Mouse (Mus musculus): ENCODE measurements around the gene Gm44503. TPM values are rescaled to one million over a fixed set of nuclear protein-coding genes. Genes with fewer than 3 reads are reported as not detected.
A peak's percentile ranks its signal among the peaks of the same experiment; 100 is the strongest.

Gene Gm44503
- polyA plus RNA-seq, 2 experiments from 2014 or later, result 0.27 TPM; not detected in 1

DNA sequence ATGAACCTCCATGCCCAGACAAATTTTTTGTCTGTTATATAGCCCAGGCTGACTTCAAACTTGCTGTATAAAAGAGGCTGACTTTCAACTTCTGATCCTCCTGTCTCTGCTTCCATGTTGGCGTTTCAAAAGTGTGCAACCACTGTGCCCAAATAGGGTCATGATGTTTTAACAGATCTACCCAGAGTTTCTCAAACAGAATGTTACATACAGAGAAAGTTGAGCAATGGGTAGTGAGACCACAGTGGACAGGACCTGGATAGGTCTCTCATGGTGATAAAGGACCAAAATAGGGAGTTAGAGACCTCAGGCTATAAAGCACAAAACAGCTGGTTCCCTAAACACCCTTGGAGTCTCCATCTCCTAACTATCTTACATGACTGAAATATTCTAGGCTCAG lies 71.8 kb downstream of the Gm44503 start:
- ATAC-seq, result no peak

DNA sequence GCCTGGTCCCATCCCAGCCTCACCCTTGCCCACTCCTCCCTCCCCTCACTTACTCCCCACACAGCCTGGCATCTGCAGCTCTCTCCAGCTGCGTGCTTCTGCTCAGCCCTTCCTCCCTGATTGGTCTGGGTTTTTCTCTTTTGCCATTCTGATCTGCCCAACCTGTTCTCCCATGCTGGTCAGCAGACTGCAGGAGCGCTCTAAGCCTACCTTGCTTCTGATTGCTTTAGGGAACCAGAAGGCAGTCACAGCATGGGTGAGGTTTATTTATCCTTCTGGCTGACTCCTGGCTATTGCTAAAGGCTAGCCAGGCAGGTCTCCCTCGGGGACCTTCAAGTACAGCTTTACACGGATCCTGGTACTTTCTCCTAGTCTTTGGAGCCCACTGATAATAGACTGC lies 72.8 kb downstream of the Gm44503 start:
- no peak for ATAC-seq

DNA sequence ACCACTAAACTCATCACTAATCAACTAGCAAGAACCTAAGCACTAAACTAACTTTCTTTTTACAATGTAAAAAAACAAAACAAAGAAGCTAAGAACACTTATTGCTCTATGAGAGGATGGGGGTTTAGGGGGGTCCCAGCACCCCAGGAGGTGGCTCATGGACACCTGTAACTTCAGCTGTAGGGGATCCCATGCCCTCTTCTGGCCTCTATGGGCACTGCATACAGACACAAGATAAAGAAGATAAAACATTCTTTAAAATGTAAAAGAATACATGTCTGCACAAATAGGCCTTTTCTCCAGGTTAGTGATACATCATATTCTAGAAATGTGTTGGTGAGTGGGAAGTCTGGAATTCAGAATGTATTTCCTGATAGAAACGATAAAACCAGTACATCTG lies 74.8 kb downstream of the Gm44503 start:
- ATAC-seq, result no peak

DNA sequence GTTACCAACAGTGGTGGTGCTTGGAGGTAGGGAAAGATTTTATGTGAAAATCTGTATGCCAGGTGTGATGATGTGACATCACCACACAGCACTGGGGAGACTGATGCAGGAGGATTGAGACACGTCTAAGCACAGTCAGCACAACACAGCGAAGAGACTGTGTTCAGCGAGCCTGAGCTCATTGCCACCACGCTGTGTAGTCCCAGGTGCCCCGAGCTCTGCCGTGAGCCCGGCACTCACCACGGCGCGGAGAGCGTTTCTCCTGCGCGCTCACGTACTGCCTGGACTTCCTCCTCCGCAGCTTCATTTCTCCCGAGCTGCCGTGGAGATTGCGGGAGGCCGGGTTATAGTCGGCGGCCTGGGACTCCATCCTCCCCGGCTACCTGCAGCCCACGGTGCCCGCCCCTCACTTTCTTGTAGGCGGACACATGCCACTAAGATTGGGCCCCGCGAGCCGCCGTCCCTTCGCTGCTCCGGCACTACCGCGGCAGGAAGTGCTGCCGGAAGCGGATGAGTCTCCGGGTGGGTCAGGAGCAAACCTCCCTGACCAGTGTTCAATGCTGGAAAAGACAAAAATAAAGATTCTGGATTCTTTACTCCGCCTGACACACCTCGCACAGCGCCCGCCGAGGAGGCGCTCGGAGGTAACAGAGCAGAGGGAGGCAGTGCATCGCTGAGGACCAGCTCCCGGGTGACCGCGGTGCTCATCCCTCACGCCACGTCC lies 80.7 kb downstream of the Gm44503 start:
- peak; percentile 70 for ATAC-seq

DNA sequence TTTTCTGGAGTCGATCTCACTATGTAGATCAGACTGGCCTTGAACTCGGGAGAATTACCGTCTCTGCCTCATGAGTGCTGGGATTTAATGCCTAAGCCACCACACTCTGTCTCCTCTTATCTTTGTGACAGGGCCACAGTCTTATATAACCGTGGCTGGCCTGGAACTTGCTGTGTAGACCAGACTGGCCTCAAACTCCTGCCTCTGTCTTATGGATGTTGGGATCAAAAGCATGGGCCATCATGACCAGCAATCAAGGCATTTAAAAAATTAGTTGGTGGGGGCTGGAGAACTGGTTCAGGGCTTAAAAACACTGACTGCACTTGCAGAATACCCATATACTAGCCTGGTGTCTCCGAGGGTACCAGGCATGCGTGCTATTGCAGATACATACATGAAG lies 81.4 kb downstream of the Gm44503 start, which contains the start of gene Pigb:
Gene Pigb (minus strand): TSS at position 299 of the 400 bp plus-strand sequence.
- ATAC-seq, result no peak

DNA sequence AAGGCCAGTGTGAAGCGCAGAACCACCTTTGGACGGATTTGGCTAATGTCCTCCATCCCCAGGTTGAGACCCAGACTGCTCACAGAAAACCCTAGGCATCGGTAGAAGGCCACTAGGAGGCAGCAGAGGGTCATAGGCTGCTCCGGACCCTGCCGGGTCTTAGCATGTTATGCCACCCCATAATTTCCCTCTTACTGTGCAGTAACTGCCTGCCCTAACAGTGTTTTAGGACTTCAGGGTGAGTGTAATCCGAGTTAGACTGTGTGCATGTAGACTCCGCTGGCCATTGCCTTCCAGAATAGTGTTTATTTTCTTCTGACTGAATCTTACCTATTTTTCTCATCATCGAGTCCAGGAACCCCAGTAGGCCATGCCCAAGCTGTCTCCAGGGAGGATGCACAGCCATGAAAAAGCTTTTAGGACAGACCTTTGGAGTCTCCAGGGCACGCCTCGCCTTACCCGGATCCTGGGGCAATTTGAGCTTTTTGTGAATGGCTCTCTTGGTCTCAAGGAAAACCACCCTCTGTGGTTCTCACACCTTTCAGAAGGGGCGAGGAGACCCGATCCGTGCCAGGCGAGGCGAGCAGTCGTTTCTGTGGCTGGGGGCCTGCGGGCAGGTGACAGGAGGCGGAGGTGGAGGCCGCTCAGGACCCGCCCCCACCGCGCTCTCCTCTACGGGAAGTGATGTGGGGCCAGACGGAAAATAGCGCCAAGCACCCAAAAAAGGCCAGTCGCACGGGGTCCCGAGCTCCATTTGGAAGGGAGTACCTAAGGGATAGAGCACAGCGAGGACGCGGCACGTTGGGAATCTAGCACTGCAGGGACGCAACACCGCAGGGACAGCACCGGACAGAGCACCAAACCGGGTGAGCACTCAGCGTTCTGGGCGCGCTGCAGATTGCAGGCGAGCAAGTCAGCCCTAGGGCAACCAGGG lies 85.8 kb downstream of the Gm44503 start, which contains the start of gene Rab27a:
Gene Rab27a (plus strand): TSS at position 709 of the 934 bp plus-strand sequence.
- ATAC-seq, result peak; percentile 73

DNA sequence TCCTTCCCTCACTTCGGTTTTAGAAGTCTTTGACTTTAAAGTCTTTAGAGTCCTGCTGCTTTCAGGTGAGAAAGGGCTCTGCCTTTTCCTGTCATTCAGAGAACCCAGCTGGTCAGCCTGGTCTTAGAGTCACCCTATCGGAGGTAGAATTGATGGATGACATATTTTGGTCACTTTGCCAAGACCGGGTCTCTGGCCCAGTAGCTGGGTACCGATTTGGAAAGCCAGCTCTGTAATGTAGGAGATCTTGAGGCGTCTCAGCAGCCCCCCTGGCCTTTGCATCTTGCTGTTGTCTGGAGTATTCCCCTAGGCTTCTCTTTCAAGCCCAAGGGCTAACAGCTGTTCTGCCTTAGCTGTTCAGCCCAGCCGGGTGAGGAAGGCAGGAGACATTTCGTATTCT lies 86.6 kb downstream of the Gm44503 start:
- no peak for ATAC-seq

DNA sequence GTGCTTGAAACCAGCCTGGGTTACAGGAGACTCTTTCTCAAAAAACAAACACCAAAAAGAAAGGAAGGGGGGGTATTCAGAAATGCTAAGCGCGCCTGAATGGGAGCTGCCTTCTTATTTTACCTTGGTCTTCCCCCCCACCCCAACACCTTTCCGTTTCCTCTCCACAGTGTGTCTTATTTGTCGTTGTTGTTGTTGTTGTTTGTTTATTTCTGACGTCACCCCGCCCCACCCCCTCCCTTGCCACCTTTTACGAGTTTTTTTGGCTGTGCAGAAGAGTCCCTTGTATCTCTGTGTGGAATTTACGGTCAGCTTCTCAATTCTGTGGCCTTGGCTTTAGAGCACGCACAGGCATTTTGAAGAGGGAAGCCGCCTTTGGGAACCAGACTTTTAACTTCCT lies 87.1 kb downstream of the Gm44503 start:
- peak; percentile 40 for ATAC-seq

DNA sequence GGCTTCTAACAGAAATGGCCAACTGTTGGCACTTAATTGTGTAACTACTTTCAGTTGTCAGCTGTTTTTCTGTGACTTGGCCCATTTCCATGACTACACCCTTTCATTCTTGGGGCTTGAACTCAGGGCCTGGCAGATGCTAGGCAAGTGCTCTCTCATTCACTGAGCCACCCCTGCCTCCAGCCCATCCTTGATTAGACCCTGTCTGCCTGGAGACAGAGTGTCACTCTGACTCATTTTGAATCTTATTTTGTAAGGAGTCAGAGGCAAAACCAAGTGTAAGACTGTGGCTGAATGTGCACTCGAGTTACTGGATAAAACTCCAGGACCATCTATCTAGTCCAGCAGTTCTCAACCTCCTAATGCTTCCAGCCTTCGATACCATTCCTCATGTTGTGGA lies 89.3 kb downstream of the Gm44503 start:
- ATAC-seq, result no peak

DNA sequence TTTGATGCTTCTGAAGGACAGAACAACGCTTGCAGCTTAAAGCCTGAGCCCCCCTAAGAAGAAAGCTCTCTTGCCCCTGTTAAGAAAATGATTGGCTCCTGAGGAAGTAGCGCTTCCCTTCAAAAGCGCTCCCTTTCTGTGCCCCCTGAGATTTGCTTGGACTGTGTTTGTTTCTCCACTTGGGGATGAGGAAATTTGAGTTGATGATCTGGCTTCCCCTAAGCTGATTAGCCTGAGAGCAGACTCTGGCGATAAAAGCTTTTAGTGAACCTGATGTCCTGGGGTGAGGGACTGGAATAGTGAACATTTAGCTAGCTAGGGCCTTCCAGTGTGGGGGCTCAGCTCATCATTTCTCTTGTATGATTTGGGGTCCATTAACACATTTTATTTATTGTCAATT lies 90.3 kb downstream of the Gm44503 start:
- no peak for ATAC-seq

DNA sequence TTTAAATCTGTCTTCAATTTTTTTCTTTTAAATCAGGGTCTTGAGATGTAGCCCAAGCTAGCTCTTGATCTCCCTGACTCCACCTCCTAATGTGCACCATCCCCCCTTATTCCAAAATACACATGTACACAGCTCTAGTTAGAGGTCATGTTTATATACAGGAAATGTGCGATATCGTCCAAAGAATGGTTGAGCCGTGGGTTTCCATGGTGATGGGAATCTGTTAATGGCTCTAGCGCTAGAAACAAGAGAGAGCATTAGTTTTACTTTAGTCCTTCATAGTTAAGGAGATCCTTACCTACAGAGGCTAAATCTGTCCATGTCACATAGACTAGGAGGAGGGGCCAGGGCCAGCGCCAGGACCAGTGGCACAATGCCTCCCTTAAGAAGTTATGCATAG lies 91.2 kb downstream of the Gm44503 start:
- no peak for ATAC-seq

DNA sequence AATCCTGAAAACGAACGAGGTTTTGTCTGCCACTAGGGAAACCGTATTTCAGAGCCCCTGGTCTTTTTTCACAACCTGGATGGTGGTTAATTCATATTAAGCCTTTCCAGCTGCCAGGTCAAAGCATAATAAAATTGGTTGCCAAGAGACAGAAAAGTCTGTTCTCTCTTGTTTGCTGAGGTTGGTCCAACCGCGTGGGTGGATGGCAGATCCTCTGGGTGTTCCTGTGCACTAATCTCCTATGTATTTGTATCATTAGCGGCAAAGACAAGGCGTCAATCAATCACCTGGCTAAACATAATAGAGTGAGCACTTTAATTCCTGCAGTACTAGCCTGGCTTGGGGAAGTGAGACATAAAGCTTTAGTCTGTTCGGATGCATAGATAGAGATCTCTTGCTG lies 92.0 kb downstream of the Gm44503 start:
- ATAC-seq, result no peak

DNA sequence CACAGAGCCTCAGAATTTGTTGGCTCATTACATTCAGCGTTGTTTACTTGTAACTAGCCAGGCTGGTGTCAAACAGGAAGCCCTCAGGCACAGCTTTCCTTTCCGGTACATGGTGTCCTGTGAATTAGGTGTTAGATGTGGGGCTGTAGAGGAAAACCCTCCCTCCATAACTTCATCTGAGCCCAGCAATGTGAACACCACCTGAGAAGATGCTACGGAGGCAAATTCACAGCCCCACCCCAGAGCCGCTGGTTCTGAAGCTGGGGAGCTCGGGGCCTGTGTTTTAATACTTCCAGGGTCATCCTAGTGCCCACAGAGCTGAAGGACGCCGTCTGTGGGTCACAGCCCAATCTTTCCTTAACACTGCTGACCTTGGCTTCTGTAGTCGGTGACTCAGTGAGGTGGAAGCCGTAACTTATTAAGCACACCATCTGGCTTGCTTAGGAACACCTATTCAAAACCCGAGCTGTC lies 96.8 kb downstream of the Gm44503 start:
- peak; percentile 76 for ATAC-seq

DNA sequence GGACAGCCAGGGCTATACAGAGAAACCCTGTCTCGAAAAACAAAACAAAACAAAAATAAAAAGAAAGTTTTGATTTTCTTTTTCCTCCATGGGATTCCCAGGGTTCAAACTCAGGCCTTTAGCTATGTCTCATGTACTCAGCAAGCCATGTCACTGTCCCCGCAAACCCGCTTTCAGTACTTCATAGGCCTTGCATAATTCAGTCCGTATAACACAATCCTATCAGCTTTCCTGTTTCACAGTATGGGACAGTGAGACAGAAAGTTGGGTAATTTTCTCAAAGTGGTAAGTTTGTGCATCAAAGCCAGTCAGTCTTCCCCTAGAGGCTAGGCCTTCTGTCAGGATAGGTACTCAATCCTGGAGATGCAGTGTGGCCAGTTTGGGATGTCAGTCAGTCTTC lies 100.6 kb downstream of the Gm44503 start:
- ATAC-seq, result no peak

DNA sequence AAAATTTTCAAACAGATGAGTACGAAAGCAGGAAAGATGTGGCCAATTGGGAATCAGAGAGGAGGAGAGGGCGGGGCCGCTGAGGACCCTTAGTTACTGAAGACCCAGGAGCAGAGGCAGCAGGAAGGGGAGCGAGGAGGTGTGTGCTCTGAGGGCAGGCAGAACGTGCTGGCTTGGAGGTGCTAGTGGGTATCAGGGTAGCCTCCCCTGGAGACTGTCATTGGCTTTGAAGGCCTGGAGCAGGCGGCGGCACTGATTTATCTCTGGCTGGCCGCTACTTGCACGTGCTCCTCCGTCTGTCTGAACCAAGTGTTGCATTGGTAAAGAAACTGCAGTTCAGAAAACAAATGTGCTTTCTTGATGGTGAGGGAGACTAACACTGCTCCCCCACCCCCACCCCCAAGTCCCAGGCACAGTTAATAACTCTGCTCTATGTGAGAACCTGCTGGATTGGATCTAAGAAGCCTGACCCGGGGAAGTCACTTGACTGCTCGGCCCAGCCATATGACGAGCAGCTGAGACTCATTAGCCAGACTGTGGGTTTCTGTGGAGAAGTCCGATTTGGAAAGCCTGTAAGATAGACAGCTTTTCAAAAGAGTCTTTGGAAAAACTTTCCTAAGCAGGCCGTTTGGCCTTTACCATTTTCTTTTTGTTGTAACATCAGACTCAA lies 105.1 kb downstream of the Gm44503 start:
- ATAC-seq, result no peak

Other genes with a start within 250 kb of the Gm44503 start
- gene Prtg, start 152.0 kb upstream of the Gm44503 start, polyA plus RNA-seq (2017; shearing (Covaris generic)), result under 1 TPM in 1 of 2 experiments, not detected in 1; 0.04 TPM
- gene Pygo1, start 33.2 kb upstream of the Gm44503 start, polyA plus RNA-seq (2017; shearing (Covaris generic)), result not detected
- 1 to 10 TPM; 3.7 to 4.0 TPM for gene Dyx1c1, start 67 bp upstream of the Gm44503 start, polyA plus RNA-seq (2017; shearing (Covaris generic))
- gene Ccpg1os, start 26.5 kb downstream of the Gm44503 start, polyA plus RNA-seq (2017; shearing (Covaris generic)), result 1 to 10 TPM; 5.7 to 9.5 TPM
- gene Ccpg1, start 26.6 kb downstream of the Gm44503 start, polyA plus RNA-seq (2017; shearing (Covaris generic)), result 100 to 1,000 TPM in 1 of 2 experiments, 10 to 100 TPM in 1; 85.9 to 106 TPM
- 10 to 100 TPM; 14.2 to 22.2 TPM for gene Pigb, start 81.5 kb downstream of the Gm44503 start, polyA plus RNA-seq (2017; shearing (Covaris generic))
- 10 to 100 TPM; 34.9 to 86.7 TPM for gene Rab27a, start 86.0 kb downstream of the Gm44503 start, polyA plus RNA-seq (2017; shearing (Covaris generic))
- gene Khdc3, start 143.0 kb downstream of the Gm44503 start, polyA plus RNA-seq (2017; shearing (Covaris generic)), result under 1 TPM in 1 of 2 experiments, not detected in 1; 0.44 TPM
- not detected for gene Gm20509, start 143.6 kb downstream of the Gm44503 start, polyA plus RNA-seq (2017; shearing (Covaris generic))
- gene Rsl24d1, start 154.6 kb downstream of the Gm44503 start, polyA plus RNA-seq (2017; shearing (Covaris generic)), result 10 to 100 TPM; 78.8 to 89.1 TPM

Data from CD4-positive, CD25-positive, alpha-beta regulatory T cell, adult 4 months (primary cell).